Comparison of ENCODE assay signal across 9 mouse cellular contexts in genomic region chr5:150157682-150158081, GRCm38 (mm10). TPM values are rescaled to one million over a fixed set of nuclear protein-coding genes. Genes with fewer than 3 reads are reported as not detected.
DNase-seq lines count a peak whose midpoint lies in the region; ATAC-seq and TF ChIP-seq lines count a peak whose summit lies in the region.
"Had no signal": no experiment of that assay in that cellular context is flagged by ENCODE, and none has a peak within 500 bp of the region (broad histone marks: within the 10 kb centered on the region; RNA-seq: fewer than 3 reads in every experiment).

No protein-coding gene starts in this region.

- H3K9me3 ChIP-seq in liver, embryonic 14.5 days (ENCODE audit: control insufficient read depth, low read length) = no peaks in the 10 kb centered on the region
- H3K9me3 ChIP-seq: limb, embryonic 12.5 days had no signal

- no peak for TF ChIP-seq POLR2A in cortical plate, adult 2 months (IDR thresholded peaks at IDR 0.05; ENCODE audit: extremely low read depth, insufficient read depth, low read length)

- H3K4me3 ChIP-seq in cortical plate, adult 2 months (ENCODE audit: insufficient read depth, low read length) = no peak overlapping the region
- no peak overlapping the region for H3K4me3 ChIP-seq in liver, embryonic 14.5 days (ENCODE audit: insufficient read depth in 1 of 2, low read depth in 2 of 2, low read length in 2 of 2)
- H3K4me3 ChIP-seq: limb, embryonic 12.5 days had no signal

- 0 out of 2 replicates have a peak, but pooled peaks have one; percentile 31 for ATAC-seq in liver, embryonic 14.5 days (ENCODE audit: insufficient read depth)

- TF ChIP-seq EP300 in liver, embryonic 14.5 days (IDR thresholded peaks at IDR 0.05; ENCODE audit: low read depth) = no peak

- H3K36me3 ChIP-seq in liver, embryonic 14.5 days (replicated peaks; ENCODE audit: control insufficient read depth, insufficient read depth, low read depth) = no peaks in the 10 kb centered on the region
- H3K36me3 ChIP-seq: limb, embryonic 12.5 days had no signal

- WGBS in liver, embryonic 14.5 days (ENCODE audit: insufficient replicate concordance) = 25% methylated on average over 6 of the region's 6 CpGs

- H3K27me3 ChIP-seq in liver, embryonic 14.5 days (ENCODE audit: control insufficient read depth, insufficient read depth, low read length) = no peaks in the 10 kb centered on the region
- H3K27me3 ChIP-seq: limb, embryonic 12.5 days had no signal

- no peak overlapping the region for H3K9ac ChIP-seq in liver, embryonic 14.5 days (replicated peaks)
- H3K9ac ChIP-seq: limb, embryonic 12.5 days had no signal

- H3K4me1 ChIP-seq in cortical plate, adult 2 months (ENCODE audit: control insufficient read depth, insufficient read depth, low read length) = peaks cover 3% of the 10 kb centered on the region
- no peaks in the 10 kb centered on the region; a peak in 1 of 4 replicates for H3K4me1 ChIP-seq in liver, embryonic 14.5 days (replicated peaks; ENCODE audit: control insufficient read depth in 2 of 2, insufficient read depth in 2 of 2, low read length in 1 of 2)
- H3K4me1 ChIP-seq: limb, embryonic 12.5 days had no signal

- no peak overlapping the region for H3K27ac ChIP-seq in cortical plate, adult 2 months (ENCODE audit: insufficient read depth, low read length)
- H3K27ac ChIP-seq in liver, embryonic 14.5 days = no peak overlapping the region
- H3K27ac ChIP-seq: limb, embryonic 12.5 days had no signal

- DNase-seq in gastrocnemius, adult 18-20 months (ENCODE audit: low spot score) = peak; percentile 32
- no peak for DNase-seq in gastrocnemius, postnatal 4 days (ENCODE audit: low spot score in 2 of 2)
- DNase-seq in ovary, postnatal 14 days (ENCODE audit: low spot score) = peak; percentile 33
- DNase-seq in ovary, postnatal 10 days (ENCODE audit: low spot score) = no peak
- DNase-seq in liver, embryonic 14.5 days (ENCODE audit: low read depth in 3 of 3, low spot score in 3 of 3) = peak in 1 of 3 experiments; percentile 27
- DNase-seq in spleen, adult 12 weeks (ENCODE audit: low spot score) = peak; percentile 42
- no peak for DNase-seq in left cerebral cortex, adult 11 months (ENCODE audit: low spot score)

- TF ChIP-seq CTCF in cortical plate, adult 2 months (IDR thresholded peaks at IDR 0.05; ENCODE audit: extremely low read depth, insufficient read depth, low read length) = peak; percentile 84
- peak; percentile 86 for TF ChIP-seq CTCF in liver, embryonic 14.5 days (IDR thresholded peaks at IDR 0.05; ENCODE audit: low read depth)

- no peak overlapping the region for H3K4me2 ChIP-seq in liver, embryonic 14.5 days (ENCODE audit: low read depth)
- H3K4me2 ChIP-seq: limb, embryonic 12.5 days had no signal

RNA-seq across cellular contexts. Expression of gene Fry, which starts 39.2 kb away (rescaled TPM):
- total RNA-seq in gastrocnemius, adult 18-20 months (2021) = 10 to 100 TPM; 59.8 to 70.0 TPM
- 10 to 100 TPM; 77.8 to 83.3 TPM for total RNA-seq in gastrocnemius, postnatal 4 days (2021)
- 78.6 and 79.3 TPM in 2 replicates for polyA plus RNA-seq in cortical plate, adult 2 months (2012; rRNA removed)
- polyA plus RNA-seq in liver, embryonic 14.5 days (2012; rRNA removed) = 1.3 and 1.4 TPM in 2 replicates
- 1.9 and 2.5 TPM in 2 replicates for polyA plus RNA-seq in liver, embryonic 14.5 days (2014; fragmentation: Nextera tagmentation; extraction: Ambion mirVana)

Comparison
In these comparisons a context has a peak if more than half of its experiments do, and no peak if none do; other contexts are left out.
1. DNase-seq: peak in gastrocnemius, adult 18-20 months (single experiment), ovary, postnatal 14 days (single experiment) and spleen, adult 12 weeks (single experiment); none in gastrocnemius, postnatal 4 days (0 of 2), ovary, postnatal 10 days (single experiment) and left cerebral cortex, adult 11 months (single experiment).